Mouse (Mus musculus) neural tube, embryonic 12.5 days (tissue): ENCODE results near the gene Fam131a. TPM values are rescaled to one million over a fixed set of nuclear protein-coding genes. Genes with fewer than 3 reads are reported as not detected.

Source experiments
- ATAC-seq: fragments of 200-750 bp; cut with Nextera tagmentation; 2 replicates; pipeline ENCODE4 v1.8.0; 2017; ENCODE audit warnings: low read depth, mild to moderate bottlenecking, moderate TSS enrichment, moderate library complexity; ENCODE audit not compliant: low FRiP score
- H3K27ac ChIP-seq: fragments of 300-500 bp; sonication (generic); 2 replicates; pipeline ENCODE4 v1.5.1; 2016
- H3K27me3 ChIP-seq: fragments of 300-500 bp; sonication (generic); replicated peaks from 2 replicates; pipeline ENCODE4 v1.6.1; 2016; ENCODE audit warnings: mild to moderate bottlenecking
- H3K36me3 ChIP-seq: fragments of 300-500 bp; sonication (generic); 2 replicates; pipeline ENCODE4 v1.6.1; 2016; ENCODE audit warnings: mild to moderate bottlenecking
- H3K4me1 ChIP-seq: fragments of 300-500 bp; sonication (generic); 2 replicates; pipeline ENCODE4 v1.6.1; 2016
- H3K4me2 ChIP-seq: fragments of 300-500 bp; sonication (generic); replicated peaks from 2 replicates; pipeline ENCODE4 v1.6.1; 2016; ENCODE audit warnings: mild to moderate bottlenecking
- H3K4me3 ChIP-seq: fragments of 300-500 bp; sonication (generic); 2 replicates; pipeline ENCODE4 v1.5.1; 2016
- H3K9ac ChIP-seq: fragments of 300-500 bp; sonication (generic); 2 replicates; pipeline ENCODE4 v1.6.1; 2016; ENCODE audit warnings: mild to moderate bottlenecking
- H3K9me3 ChIP-seq: fragments of 300-500 bp; sonication (generic); 2 replicates; pipeline ENCODE4 v1.6.1; 2016; ENCODE audit warnings: mild to moderate bottlenecking
- WGBS: fragments of 180-500 bp; shearing (Covaris S2); methylation state at CpG from one replicate; pipeline ENCODE4 v1.1.7; 2016; 5-methylcytosine and 5-hydroxymethylcytosine counted together
- polyA plus RNA-seq: library from polyadenylated mRNA; unstranded; fragments of >200 nt; fragmentation: Nextera tagmentation; extraction: Ambion mirVana; gene quantifications from 2 replicates; pipeline ENCODE4 v1.2.1, GENCODE M21; 2016

Gene Fam131a
- polyA plus RNA-seq, 1 experiment from 2014 or later = 20.8 TPM

DNA sequence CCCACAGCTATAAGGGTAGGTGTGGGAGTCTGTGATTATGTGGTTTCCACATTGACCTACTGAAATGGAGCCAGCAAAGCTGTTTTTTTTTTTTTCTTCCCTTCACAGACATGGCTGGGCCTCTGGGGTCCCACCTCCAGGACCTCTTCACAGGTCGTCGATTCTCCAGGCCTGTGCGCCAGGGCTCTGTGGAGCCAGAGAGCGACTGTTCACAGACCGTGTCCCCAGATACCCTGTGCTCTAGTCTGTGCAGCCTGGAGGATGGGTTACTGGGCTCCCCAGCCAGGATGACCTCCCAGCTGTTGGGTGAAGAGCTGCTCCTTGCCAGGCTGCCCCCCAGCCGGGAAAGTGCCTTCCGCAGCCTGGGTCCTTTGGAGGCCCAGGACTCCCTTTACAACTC is 8.3 kb downstream of the Fam131a start:
- WGBS = 47% methylated on average over 7 of the region's 7 CpGs
- Histone ChIP-seq H3K9ac (peak overlapping the region; percentile 35; the same call in 1 of the 2 replicates), H3K4me3 (no peak overlapping the region), H3K36me3 (peaks cover 40% of the 10 kb centered on the region), H3K4me2 (peak overlapping the region; percentile 30), H3K9me3 (no peaks in the 10 kb centered on the region), H3K27me3 (no peaks in the 10 kb centered on the region), H3K4me1 (peaks cover 24% of the 10 kb centered on the region), H3K27ac (peak overlapping the region; percentile 37; the same call in 1 of the 2 replicates)
- peak; percentile 6; the same call in 1 of the 2 replicates for ATAC-seq

DNA sequence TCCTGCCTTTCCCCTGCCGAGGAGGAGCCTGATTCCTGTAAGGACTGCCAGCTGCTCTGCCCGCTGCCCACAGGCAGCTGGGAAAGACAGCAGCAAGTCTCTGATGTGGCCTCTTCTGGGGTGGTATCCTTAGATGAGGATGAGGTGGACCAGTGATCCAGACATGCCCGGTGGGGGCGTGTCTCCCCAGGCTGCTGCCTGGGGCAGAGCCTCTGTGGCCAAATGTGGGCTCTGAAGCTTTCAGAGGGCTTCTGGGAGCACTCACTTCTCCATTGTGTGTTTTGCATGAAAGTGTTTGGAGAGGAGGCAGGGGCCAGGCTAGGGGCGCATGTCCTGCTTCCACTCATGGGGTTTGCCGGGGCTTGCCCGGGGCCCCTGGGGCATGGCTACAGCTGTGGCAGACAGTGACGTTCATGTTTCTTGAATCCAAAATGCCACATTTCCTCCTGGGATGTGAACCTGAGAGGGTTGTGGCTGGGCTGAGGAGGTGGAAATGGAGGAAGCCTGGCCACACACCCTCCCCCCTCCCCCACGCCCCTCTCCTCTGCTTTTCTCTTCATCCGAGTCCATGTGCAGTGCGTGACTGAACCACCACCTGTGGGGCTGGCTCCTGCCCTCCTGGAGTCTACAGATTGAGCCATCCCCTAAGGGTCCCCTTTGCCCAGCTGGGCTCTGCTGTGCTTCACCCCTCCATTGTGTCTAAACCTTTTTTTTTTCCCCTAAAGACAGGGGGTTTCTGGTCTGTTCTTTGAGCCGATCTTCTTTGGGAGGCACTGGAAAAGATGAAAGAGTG is 8.9 kb downstream of the Fam131a start:
- Histone ChIP-seq H3K27ac (peak overlapping the region; percentile 57; the same call in 1 of the 2 replicates), H3K4me2 (peak overlapping the region; percentile 30), H3K9ac (peak overlapping the region; percentile 35; the same call in 1 of the 2 replicates), H3K27me3 (no peaks in the 10 kb centered on the region), H3K4me3 (no peak overlapping the region), H3K9me3 (no peaks in the 10 kb centered on the region), H3K36me3 (peaks cover 46% of the 10 kb centered on the region), H3K4me1 (peaks cover 20% of the 10 kb centered on the region)
- WGBS = 13% methylated on average over 12 of the region's 12 CpGs
- peak; percentile 55 for ATAC-seq

DNA sequence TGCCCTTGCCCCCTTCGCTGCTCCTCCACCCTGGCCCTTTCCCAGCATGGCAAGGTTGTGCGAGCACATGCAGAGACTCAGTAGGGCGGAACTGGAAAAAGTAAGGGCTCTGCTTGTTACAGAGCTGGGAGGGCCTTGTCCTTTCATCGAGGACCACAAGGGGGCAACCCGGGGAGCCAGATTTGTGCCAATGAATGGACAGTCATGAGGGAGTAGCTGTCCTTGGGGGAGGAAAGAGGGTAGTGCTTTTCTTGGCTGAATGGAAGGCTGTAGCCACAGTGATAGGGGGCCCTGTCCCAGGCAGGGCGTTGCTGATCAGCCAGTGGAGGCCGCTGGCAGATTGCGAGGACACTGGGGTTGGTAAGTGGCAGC is 9.5 kb downstream of the Fam131a start:
- Histone ChIP-seq H3K4me3 (no peak overlapping the region), H3K9ac (no peak overlapping the region), H3K36me3 (peaks cover 52% of the 10 kb centered on the region), H3K27ac (peak overlapping the region; percentile 57; the same call in 1 of the 2 replicates), H3K9me3 (no peaks in the 10 kb centered on the region), H3K4me2 (peak overlapping the region; percentile 30), H3K27me3 (no peaks in the 10 kb centered on the region), H3K4me1 (peaks cover 20% of the 10 kb centered on the region)
- WGBS = 7% methylated on average over 8 of the region's 8 CpGs
- peak; percentile 63 for ATAC-seq

DNA sequence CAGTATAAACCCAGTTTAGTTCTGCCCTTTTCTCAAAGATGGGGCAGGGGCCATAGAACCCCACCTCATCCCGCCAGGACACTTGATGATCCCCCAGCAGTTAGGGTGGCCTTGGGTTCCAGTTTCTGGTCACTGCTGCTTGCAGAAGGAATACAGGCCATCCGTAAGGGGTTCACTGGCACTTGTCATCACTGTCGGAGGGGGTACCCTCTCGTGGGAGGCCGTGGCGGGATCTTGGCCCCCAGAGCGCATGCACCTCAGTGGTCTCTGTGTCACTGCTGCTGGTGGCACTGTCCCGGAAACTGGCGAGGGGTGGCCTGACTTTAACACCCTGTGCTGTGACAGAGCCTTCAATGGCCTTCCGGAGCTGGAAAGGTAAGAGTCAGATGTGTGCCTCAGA is 10.0 kb downstream of the Fam131a start:
- no peaks in the 10 kb centered on the region for H3K9me3 ChIP-seq
- peaks cover 20% of the 10 kb centered on the region for H3K4me1 ChIP-seq
- H3K27ac ChIP-seq = no peak overlapping the region
- no peak for ATAC-seq
- whole genome bisulfite sequencing = 92% methylated on average over 10 of the region's 10 CpGs
- H3K9ac ChIP-seq = no peak overlapping the region
- H3K27me3 ChIP-seq = no peaks in the 10 kb centered on the region
- H3K36me3 ChIP-seq = peaks cover 58% of the 10 kb centered on the region
- no peak overlapping the region for H3K4me2 ChIP-seq
- H3K4me3 ChIP-seq = no peak overlapping the region

DNA sequence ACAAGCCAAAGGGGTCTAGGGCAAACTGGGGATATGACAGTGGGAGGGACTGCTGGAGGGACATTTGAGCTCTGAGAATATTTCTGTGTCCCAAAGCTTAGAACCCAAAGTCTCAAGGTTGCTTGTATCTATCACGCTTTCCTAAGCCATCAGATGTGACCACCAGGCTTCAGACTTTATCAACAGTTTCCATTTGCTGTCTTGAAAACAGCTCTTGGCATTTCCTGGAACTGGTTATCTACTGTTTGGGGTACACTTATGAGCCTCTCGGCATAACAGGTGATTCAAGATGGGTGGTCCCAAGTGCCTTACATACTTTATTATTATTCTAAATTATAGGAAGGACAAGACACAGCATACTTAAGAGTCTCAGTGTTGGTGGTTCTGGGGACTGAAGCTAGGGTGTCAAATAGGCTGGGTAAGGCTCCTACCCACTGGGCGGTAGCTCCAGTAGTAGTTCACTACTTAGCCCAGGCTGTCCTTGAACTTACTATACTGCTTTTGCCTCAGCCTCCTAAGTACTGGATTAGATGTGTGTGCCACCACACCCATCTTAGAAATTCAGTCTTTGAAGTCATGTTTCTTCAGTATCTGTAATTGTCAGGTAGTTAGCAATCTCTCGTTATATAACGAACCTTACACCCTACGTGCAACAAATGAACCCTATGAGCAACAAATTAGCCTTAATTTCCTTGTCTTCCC is 10.8 kb downstream of the Fam131a start:
- H3K4me1 ChIP-seq = peaks cover 20% of the 10 kb centered on the region
- H3K4me2 ChIP-seq = no peak overlapping the region
- ATAC-seq = no peak
- no peaks in the 10 kb centered on the region for H3K9me3 ChIP-seq
- peaks cover 59% of the 10 kb centered on the region for H3K36me3 ChIP-seq
- H3K27ac ChIP-seq = no peak overlapping the region
- 93% methylated on average over 6 of the region's 6 CpGs for WGBS
- H3K9ac ChIP-seq = no peak overlapping the region
- H3K27me3 ChIP-seq = no peaks in the 10 kb centered on the region
- no peak overlapping the region for H3K4me3 ChIP-seq

DNA sequence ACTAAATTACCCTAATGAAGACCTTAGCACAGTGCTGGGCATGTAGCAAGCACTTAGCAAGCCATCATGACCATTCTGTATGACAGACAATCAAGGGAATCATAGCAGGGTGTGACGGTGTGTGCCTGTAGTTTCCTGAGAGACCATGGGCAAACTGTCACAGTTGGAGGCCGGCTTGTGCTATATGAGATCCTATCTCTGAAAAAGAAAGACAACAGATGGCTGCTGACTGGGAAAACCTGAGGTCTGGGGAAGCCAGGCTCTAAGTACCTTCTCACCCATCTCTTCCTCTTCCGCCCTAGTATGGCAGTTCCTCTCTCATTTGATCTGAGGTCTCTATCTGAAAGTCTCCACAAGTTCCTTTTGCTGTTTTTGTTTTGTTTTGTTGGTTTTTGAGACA is 12.7 kb downstream of the Fam131a start:
- Histone ChIP-seq H3K9me3 (no peaks in the 10 kb centered on the region), H3K4me3 (no peak overlapping the region), H3K4me2 (no peak overlapping the region), H3K36me3 (peaks cover 50% of the 10 kb centered on the region), H3K4me1 (peaks cover 20% of the 10 kb centered on the region), H3K27ac (no peak overlapping the region), H3K27me3 (no peaks in the 10 kb centered on the region), H3K9ac (no peak overlapping the region)
- WGBS = 84% methylated on average over 3 of the region's 3 CpGs
- no peak for ATAC-seq

DNA sequence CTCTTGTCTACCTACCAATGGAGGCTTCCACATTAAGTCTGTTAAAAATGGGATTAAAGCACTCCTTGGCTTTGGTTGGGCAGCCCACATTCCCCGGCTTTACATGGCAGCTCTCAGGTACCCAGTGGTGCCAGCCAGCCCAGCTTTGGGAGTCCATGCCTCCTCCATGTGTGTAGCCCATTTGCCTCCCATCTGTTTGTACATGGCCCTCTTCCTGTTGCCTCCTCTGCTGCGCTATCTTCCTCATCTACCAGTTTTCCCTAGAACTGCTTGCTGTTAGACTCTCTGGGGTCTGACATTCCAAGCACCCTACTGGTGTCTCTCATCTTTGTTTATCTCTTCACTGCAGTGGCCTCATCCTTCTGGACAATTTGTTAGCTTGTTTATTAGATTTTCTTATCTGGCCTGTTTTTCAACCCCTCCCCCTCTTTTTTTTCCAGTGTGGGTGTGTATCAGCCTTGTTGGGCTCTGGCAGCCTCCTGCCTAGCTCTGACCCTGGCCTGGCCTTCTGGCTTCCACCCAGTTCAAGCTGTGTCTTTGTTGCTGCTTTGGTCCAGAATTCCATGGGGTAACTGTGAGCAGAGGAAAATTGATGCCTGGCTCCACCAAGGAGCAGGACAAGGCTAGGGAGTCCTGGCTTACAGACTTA is 13.5 kb downstream of the Fam131a start:
- peaks cover 16% of the 10 kb centered on the region for H3K4me1 ChIP-seq
- 93% methylated on average over 2 of the region's 2 CpGs for WGBS

DNA sequence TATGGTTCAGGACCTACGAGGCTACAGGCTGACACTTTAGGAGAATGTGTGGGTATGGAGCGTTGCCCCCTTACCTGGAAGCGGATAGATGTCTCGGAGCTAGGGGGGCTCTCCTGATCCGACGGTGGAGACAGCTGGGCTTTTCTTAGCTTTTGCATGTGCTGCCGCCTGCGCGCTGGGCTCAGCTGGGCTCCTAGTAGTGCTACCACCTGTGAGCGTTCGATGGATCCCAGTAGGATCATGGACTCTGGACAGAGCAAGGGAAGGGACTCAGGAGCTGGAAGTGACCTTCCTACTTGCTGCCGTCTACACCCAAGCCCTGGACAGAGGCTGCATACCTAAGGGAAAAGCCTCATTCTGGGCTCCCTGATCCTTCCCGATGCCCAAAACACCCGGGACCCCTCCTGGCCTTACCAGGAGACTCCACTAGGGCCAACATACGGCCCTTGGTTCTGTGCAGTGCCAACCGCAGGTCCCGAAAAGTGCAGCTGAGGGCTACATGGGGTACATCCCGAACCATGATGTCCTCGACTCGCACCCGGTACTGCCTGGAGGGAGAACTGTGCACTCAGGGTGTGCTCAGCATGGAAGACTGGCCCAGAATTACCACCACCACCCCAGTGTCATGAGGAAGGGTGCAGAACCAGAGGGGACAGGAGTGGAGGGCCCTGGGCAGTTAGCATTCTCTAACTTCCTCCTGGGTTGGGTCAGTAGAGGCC is 15.3 kb downstream of the Fam131a start:
- H3K27ac ChIP-seq = no peak overlapping the region
- WGBS = 93% methylated on average over 21 of the region's 21 CpGs
- H3K9me3 ChIP-seq = no peaks in the 10 kb centered on the region
- peaks cover under 1% of the 10 kb centered on the region; the same call in 1 of the 2 replicates for H3K4me1 ChIP-seq
- peaks cover 69% of the 10 kb centered on the region for H3K36me3 ChIP-seq
- H3K4me2 ChIP-seq = no peak overlapping the region
- no peak overlapping the region for H3K9ac ChIP-seq
- peak; percentile 22 for ATAC-seq
- no peak overlapping the region for H3K4me3 ChIP-seq
- H3K27me3 ChIP-seq = no peaks in the 10 kb centered on the region

More for the DNA sequence above, 13.5 kb downstream of the Fam131a start:
- Histone ChIP-seq H3K4me2 (no peak overlapping the region), H3K4me3 (no peak overlapping the region), H3K27ac (no peak overlapping the region), H3K9ac (no peak overlapping the region), H3K9me3 (no peaks in the 10 kb centered on the region), H3K27me3 (no peaks in the 10 kb centered on the region), H3K36me3 (peaks cover 57% of the 10 kb centered on the region)
- no peak for ATAC-seq

DNA sequence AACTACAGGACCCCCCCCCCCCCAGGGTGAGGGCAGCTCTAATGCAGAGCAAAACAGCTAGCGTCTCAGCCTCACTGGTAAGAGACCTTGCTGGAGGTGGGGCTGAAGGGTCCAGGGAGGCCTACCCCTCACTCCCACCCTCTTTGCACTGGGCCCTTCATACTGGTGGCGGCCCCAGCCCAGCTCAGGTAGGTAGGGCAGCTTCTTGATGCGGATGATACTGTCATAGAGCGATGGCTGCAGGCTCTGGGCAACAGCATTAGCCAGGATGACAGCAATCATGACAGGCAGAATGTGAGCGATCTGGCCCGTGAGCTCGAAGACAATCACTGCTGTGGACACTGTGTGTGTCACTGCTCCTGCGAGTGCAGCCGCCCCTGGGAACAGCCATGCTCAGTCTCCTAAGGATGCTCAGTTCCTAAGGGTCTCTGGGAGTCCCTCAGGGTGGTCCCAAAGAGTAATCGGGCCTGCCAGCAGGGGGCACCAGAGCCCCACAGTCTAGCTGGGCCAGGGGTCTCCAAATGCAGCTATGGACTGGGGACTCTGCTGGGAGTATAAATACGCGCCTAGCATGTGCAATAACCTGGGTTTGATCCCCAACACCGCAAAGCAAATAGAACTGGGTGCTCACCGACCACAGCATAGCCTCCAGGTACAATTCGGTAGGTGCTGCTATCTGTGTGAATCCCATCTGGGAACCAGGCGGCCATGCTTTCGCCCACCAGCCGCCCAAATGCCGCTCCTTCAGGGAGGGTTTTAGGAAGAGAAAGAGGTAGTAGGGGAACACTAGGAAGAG is 16.1 kb downstream of the Fam131a start:
- ATAC-seq = peak; percentile 61
- Histone ChIP-seq H3K9ac (no peak overlapping the region), H3K27me3 (no peaks in the 10 kb centered on the region), H3K4me1 (peaks cover 8% of the 10 kb centered on the region), H3K4me2 (no peak overlapping the region), H3K9me3 (no peaks in the 10 kb centered on the region), H3K36me3 (peaks cover 72% of the 10 kb centered on the region), H3K27ac (no peak overlapping the region), H3K4me3 (no peak overlapping the region)
- 77% methylated on average over 19 of the region's 19 CpGs for WGBS

DNA sequence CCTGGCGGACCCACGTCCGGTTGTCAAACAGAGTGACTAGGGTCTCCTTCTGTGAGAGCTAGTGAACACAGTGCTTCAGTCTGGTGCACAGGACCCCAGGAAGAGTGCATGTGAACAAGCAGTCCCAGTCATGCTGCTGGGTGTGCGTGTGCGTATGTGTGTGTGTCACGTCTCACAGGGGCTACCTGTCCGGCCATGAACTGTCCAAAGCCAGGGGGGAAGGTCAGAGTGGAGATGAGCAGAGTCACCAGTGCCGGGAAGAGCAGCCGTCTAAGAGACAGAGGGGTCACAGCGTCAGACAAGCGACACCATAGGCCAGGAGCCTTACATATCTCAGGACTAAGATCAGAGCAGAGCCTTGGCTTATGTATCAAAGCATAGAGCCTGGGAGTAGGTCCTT is 17.3 kb downstream of the Fam131a start:
- H3K27me3 ChIP-seq = no peaks in the 10 kb centered on the region
- ATAC-seq = no peak
- H3K36me3 ChIP-seq = peaks cover 65% of the 10 kb centered on the region
- H3K27ac ChIP-seq = no peak overlapping the region
- H3K4me1 ChIP-seq = peaks cover 21% of the 10 kb centered on the region
- H3K9me3 ChIP-seq = no peaks in the 10 kb centered on the region
- no peak overlapping the region for H3K9ac ChIP-seq
- no peak overlapping the region for H3K4me3 ChIP-seq
- WGBS = 95% methylated on average over 11 of the region's 11 CpGs
- no peak overlapping the region for H3K4me2 ChIP-seq

DNA sequence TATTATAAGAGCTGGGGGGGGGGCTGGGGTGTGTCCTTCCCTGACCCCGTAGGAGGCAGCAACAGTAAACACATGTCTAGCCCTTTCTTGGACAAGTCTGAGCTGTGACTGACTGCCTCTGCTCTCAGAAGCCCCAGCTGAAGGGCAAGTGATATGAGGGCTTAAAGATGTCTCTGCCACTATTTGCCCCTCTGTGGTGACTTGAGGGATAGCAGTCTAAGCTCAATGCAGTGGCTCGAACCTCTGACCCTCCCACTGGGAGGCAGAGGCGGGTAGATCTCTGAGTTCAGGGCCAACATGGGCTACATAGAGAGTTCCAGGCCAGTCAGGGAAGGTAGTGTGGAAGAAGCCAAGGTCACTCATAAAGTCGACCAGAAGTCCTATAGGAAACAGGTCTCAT is 17.8 kb downstream of the Fam131a start:
- Histone ChIP-seq H3K9ac (no peak overlapping the region), H3K4me3 (no peak overlapping the region), H3K36me3 (peaks cover 60% of the 10 kb centered on the region), H3K9me3 (no peaks in the 10 kb centered on the region), H3K27ac (no peak overlapping the region), H3K4me1 (peaks cover 23% of the 10 kb centered on the region), H3K27me3 (no peaks in the 10 kb centered on the region), H3K4me2 (no peak overlapping the region)
- WGBS = 88% methylated on average over 4 of the region's 4 CpGs
- no peak for ATAC-seq
